Mouse (Mus musculus) spleen, postnatal 36 days (tissue): ENCODE data around the gene Rab37.

ENCODE experiments used
- DNase-seq, 2 experiments: peaks; one replicate each; pipeline ENCODE4 v3.0.0; 2022; ENCODE audit warnings: low spot score in 2 of 2, mixed read lengths in 1 of 2

Rab37 gene

GRCm38 (mm10) chr11:115091362-115091901 lies at the start of gene Rab37:
Rab37 (plus strand) TSS chr11:115091431.
- DNase-seq: no peak

DNA sequence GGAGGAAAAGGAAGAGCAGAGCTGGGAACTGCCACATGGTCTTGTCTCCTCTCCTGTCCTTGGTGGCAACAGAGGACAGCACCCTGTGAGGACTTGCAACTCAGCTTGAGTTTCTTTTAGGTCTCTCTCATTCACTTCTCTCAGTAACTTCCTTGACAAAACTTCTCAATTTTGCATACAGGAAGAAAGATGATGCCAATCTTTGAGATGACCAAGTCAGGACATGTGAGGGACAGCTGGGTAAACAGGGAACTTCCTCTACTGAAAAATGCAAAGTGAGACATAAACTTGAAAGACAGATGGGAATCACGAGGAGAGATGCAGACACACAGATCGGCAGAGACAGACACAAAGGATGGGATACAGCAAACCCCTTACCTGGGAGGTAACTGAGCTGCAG lies 43.0 kb upstream of the Rab37 start, which contains the start of gene Cd300ld3:
TSS of gene Cd300ld3 (minus strand) at position 151 of the 400 bp plus-strand sequence.
- no peak for DNase-seq

GRCm38 (mm10) chr11:115049282-115049895 lies 41.8 kb upstream of the Rab37 start:
- DNase-seq: no peak

GRCm38 (mm10) chr11:115052206-115052605 lies 39.0 kb upstream of the Rab37 start:
- no peak for DNase-seq

DNA sequence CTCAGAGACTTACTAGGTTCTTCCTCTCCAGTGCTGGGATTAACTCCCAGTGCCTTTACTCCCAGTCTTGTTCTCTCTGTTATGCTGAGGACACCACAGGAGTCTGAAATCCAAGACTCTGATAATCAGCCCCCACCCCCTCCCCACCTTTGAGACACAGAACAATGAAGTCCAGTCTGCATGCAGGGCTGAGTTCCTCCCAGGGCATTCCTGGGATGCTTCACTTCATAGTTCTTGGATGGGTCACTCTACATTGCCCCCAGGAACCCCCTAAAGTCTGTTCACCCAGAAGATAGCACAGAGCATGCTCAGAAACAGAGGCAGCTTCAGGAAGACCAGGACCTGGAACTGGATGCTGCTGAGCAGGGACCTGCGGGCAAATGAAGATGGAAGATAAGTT lies 38.2 kb upstream of the Rab37 start:
- DNase-seq: no peak

GRCm38 (mm10) chr11:115054537-115054936 lies 36.7 kb upstream of the Rab37 start:
- no peak for DNase-seq

GRCm38 (mm10) chr11:115058701-115059100 lies 32.5 kb upstream of the Rab37 start:
- no peak for DNase-seq

DNA sequence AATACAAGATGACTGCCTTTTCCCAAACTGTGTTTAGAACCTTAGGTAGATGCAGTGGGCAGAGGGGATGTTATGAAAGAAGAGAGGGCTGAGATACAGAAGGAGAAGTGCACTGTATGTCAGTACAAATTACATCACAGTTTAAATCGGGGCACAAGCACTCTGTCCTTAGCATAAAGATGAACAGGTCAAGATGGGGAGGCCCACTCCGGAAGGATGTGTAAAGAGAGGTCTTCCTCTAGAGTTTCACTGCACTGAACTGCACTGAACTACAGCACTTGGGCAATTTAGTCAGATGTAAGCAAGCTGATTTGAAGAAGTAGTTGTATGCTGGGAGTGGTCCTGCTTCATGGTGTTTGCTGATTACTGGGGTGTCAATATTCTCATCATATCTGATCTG lies 31.4 kb upstream of the Rab37 start:
- no peak for DNase-seq

- DNase-seq: no peak
These were observed 29.2 kb upstream of the Rab37 start, which contains the start of gene Cd300e for GRCm38 (mm10) chr11:115062077-115062476. Cd300e (minus strand) TSS chr11:115062177.

GRCm38 (mm10) chr11:115066768-115067167 lies 24.5 kb upstream of the Rab37 start:
- DNase-seq: peak in 1 of 2 experiments; percentile 20

GRCm38 (mm10) chr11:115071015-115071551 lies 20.1 kb upstream of the Rab37 start:
- no peak for DNase-seq

DNA sequence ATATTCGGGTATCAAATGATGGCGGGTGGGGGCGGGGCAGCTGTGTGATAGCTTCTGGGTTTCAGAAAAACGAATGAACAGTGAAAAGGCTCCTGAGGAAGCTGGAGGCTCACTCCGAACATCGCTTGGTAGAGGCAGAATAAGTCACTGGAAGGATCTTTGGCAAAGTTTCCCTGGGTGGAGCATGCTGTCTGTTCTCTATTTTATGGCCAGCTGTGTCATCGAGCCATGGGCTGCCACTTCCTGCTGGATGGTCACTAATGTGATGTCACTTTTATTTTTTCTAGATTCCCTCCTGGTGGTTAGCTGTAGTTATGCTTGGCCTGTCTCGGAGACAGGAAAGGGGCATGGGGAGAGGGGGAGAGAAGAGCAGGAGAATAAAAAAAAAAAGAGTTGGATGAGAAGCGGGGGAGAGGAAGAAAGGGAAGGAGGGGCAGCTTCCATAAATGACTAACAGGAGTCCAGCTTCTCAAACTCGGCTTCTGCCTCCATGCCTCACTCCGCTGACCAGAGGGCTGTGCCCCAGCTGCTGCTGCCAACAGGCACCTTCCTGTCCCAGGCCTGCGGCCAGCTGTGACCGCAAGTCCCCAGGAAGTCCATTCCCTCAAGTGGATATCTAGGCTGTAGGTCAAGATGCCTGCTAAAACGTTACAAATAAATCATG lies 19.5 kb upstream of the Rab37 start:
- no peak for DNase-seq

DNA sequence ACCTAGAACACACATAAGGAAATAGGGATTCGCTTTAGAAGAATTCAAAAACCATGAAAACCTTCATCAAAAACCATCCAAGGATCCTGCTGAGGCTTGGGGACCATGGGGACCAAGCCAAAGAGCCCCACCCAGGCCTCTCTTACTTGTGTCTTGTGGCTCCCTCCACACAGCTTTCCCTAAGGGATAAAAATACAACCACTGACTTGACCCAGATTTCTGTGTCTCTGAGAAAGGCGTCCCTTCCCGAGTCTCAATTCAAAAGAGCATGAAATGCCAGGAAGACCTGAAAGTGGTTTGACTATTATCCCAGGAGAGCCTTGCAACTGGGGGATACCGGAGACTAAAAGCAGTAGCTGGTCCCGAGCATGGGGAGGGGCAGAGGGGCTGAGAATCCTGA lies 18.2 kb upstream of the Rab37 start:
- DNase-seq: no peak

- no peak for DNase-seq
These were observed 15.8 kb upstream of the Rab37 start for GRCm38 (mm10) chr11:115075407-115075806.

GRCm38 (mm10) chr11:115075859-115076258 lies 15.4 kb upstream of the Rab37 start:
- no peak for DNase-seq

DNA sequence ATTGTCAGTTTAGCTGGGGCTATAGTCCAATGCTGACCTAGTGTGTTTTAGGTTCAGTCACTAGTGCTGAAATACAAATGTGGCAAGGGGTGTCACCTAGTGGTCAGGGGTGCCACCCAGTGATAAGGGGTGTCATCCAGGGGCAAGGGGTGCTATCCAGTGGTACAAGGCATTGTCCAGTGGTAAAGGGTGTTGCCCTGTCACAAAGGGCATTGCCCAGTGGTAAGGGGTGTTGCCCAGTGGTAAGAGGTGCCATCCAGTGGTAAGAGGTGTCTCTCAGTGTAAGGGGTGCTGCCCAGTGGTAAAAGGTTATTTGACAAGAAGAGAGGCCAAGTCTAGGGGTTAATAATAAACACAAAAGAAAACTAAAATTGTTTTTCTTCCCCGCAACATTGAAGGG lies 13.8 kb upstream of the Rab37 start:
- no peak for DNase-seq

- no peak for DNase-seq
These were observed 12.6 kb upstream of the Rab37 start for GRCm38 (mm10) chr11:115078680-115079079.

DNA sequence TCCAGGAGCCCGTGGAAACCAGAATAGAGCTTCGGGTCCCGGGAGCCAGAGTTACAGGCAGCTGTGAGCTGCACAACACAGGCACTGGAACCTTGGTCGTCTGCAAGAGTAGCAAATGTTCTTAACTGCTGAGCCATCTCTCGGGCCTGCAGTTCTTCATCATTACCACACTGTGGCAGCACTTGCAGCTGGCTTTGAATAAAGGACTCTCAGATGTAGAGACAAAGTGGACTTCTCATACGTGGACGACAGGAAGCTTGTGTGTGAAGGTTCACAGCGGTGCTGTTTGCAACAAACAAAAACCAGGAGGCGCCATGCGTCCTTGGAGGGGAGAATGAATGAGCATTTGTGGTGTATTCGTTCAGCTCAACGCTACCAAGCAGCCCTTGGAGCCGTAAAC lies 10.3 kb upstream of the Rab37 start:
- DNase-seq: peak; percentile 31 to 36

GRCm38 (mm10) chr11:115081373-115081772 lies 9.9 kb upstream of the Rab37 start:
- DNase-seq: no peak

GRCm38 (mm10) chr11:115082196-115082595 lies 9.0 kb upstream of the Rab37 start:
- DNase-seq: no peak

DNA sequence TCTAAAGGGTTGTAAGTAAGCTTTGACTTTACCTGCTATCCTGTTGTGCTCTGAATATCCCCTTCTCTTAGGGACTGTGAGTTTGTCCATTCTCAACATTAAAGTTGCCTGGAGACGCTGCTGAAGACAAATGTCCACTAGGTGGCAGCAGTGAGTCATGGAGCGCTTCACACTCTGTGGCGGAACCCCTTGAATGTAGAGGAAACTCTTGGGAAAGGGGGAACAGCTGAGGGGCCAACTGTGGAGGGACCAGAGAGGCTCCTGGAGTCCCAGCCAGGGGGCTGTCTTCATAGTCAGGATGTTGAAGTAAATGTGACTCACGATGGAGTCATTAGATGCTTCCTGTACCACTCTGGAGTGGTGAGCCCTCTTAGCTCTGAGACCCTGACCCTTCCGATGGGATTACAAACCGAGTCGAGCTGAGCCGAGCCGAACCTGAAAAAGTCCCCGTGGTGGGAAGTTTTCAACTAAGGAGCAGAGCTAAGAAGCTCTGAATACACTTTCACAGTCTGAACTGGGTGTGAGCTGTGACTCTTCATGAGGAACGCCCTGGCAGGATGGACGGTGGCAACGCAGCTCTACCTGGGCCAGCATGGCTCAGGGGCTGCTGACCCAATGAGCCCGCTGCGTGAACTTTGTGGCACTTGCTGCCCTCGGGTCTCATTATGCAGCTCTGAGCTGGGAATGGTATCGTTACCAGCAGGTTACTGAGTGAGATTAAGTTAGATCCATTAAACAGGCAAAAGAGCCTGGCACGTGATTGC lies 7.7 kb upstream of the Rab37 start:
- DNase-seq: peak; percentile 48 to 59

- no peak for DNase-seq
These were observed 6.6 kb upstream of the Rab37 start for GRCm38 (mm10) chr11:115084595-115084994.
